Mouse (Mus musculus) lung, embryonic 15.5 days (tissue): ENCODE results near the gene Gm21974. TPM values are rescaled to one million over a fixed set of nuclear protein-coding genes. Genes with fewer than 3 reads are reported as not detected.
"Not testable (repeated sequence)": the region's sequence is repeated elsewhere in the genome, so short reads cannot be mapped to it uniquely, and the experiment has no call there.

Experiments
- ATAC-seq: fragments of 200-750 bp; cut with Nextera tagmentation; 2 replicates; pipeline ENCODE4 v1.8.0; 2017; ENCODE audit warnings: moderate number of reproducible peaks, borderline replicate concordance; ENCODE audit not compliant: low FRiP score, low TSS enrichment; ENCODE audit errors: extremely low read depth
- H3K27ac ChIP-seq: fragments of 300-500 bp; sonication (generic); 2 replicates; pipeline ENCODE4 v1.5.1; 2015; ENCODE audit warnings: moderate library complexity, mild to moderate bottlenecking, inconsistent platforms
- H3K27me3 ChIP-seq: fragments of 300-500 bp; sonication (generic); 2 replicates; pipeline ENCODE4 v1.6.1; 2015; ENCODE audit warnings: inconsistent platforms
- H3K36me3 ChIP-seq: fragments of 300-500 bp; sonication (generic); 2 replicates; pipeline ENCODE4 v1.6.1; 2015; ENCODE audit warnings: inconsistent platforms
- H3K4me1 ChIP-seq: fragments of 300-500 bp; sonication (generic); 2 replicates; pipeline ENCODE4 v1.6.1; 2015; ENCODE audit warnings: inconsistent platforms
- H3K4me2 ChIP-seq: fragments of 300-500 bp; sonication (generic); 2 replicates; pipeline ENCODE4 v1.6.1; 2015; ENCODE audit warnings: inconsistent platforms, mild to moderate bottlenecking, moderate library complexity
- H3K4me3 ChIP-seq: fragments of 300-500 bp; sonication (generic); 2 replicates; pipeline ENCODE4 v1.5.1; 2015; ENCODE audit warnings: mild to moderate bottlenecking, inconsistent platforms
- H3K9ac ChIP-seq: fragments of 300-500 bp; sonication (generic); 2 replicates; pipeline ENCODE4 v1.6.1; 2015; ENCODE audit warnings: inconsistent platforms
- H3K9me3 ChIP-seq: fragments of 300-500 bp; sonication (generic); 2 replicates; pipeline ENCODE4 v1.6.1; 2016; ENCODE audit warnings: inconsistent platforms
- WGBS: fragments of 180-500 bp; shearing (Covaris S2); methylation state at CpG from one replicate; pipeline ENCODE4 v1.1.7; 2015; 5-methylcytosine and 5-hydroxymethylcytosine counted together
- polyA plus RNA-seq: library from polyadenylated mRNA; unstranded; fragments of >200 nt; fragmentation: Nextera tagmentation; extraction: Ambion mirVana; gene quantifications from 2 replicates; pipeline ENCODE4 v1.2.1, GENCODE M21; 2015

Gene Gm21974
- polyA plus RNA-seq, result not detected in 2 replicates

DNA sequence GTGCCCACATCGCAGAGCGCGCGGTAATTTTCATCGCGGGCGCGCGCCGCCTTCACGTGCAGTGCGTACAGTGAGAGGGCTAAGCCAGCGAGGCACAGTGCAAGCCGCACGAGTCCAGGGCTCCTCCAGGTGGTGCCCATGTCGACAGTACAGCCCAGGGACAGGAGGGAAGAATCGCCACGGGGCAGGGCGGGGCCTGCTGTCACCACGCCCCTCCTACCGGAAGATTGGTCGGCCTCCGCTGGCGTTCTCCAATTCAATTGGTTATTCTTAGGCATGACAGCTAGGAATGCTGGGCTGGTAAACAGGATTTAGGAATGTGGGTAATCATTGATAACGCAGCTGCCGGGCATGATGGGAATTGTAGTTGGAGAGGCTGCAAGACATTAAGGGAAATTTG, at the start of gene Gm21974, which contains the start of gene Vkorc1:
Gene Gm21974 (minus strand): TSS at position 13 of the 400 bp plus-strand sequence.
Gene Vkorc1 (minus strand): TSS at position 176 of the 400 bp plus-strand sequence.
- no peaks in the 10 kb centered on the region for H3K9me3 ChIP-seq
- peaks cover 12% of the 10 kb centered on the region for H3K4me1 ChIP-seq
- peak within 1 kb of the TSS; percentile 69 for H3K9ac ChIP-seq
- peaks cover 10% of the 10 kb centered on the region for H3K36me3 ChIP-seq
- under 1% methylated on average over 26 of the region's 26 CpGs for WGBS
- H3K27ac ChIP-seq, result peak within 1 kb of the TSS; percentile 85
- ATAC-seq, result peak; percentile 99
- peak within 1 kb of the TSS; percentile 72 for H3K4me3 ChIP-seq
- H3K27me3 ChIP-seq, result no peaks in the 10 kb centered on the region
- H3K4me2 ChIP-seq, result peak within 1 kb of the TSS; percentile 90

GRCm38 (mm10) chr7:127944614-127945013, 49.4 kb upstream of the Gm21974 start:
- H3K4me3 ChIP-seq, result peak overlapping the region; percentile 5
- peaks cover 5% of the 10 kb centered on the region; the same call in 1 of the 2 replicates for H3K4me1 ChIP-seq
- no peak overlapping the region for H3K27ac ChIP-seq
- ATAC-seq, result peak; percentile 59; the same call in 1 of the 2 replicates
- peaks cover 33% of the 10 kb centered on the region for H3K27me3 ChIP-seq
- no peaks in the 10 kb centered on the region for H3K36me3 ChIP-seq
- H3K4me2 ChIP-seq, result peak overlapping the region; percentile 44
- H3K9me3 ChIP-seq, result no peaks in the 10 kb centered on the region
- H3K9ac ChIP-seq, result no peak overlapping the region
- WGBS, result 7% methylated on average over 23 of the region's 23 CpGs

DNA sequence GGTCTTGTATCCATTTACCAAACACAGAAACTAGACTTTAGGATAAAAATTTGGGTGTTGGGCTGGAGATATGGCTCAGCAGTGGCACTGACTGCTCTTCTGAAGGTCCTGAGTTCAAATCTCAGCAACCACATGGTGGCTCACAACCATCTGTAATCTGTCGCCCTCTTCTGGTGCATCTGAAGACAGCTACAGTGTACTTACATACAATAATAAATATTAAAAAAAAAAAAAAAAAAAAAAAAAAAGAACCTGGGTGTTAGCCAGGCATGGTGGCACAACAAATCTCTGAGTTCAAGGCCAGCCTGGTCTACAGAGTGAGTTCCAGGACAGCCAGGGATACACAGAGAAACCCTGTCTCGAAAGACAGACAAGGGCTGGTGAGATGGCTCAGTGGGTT, 46.8 kb upstream of the Gm21974 start:
- peaks cover 33% of the 10 kb centered on the region for H3K27me3 ChIP-seq
- not testable (repeated sequence) for H3K4me1 ChIP-seq, ATAC-seq, H3K9ac ChIP-seq, H3K36me3 ChIP-seq, H3K9me3 ChIP-seq, H3K4me2 ChIP-seq, H3K27ac ChIP-seq, H3K4me3 ChIP-seq
- 53% methylated on average over 2 of the region's 2 CpGs for WGBS

DNA sequence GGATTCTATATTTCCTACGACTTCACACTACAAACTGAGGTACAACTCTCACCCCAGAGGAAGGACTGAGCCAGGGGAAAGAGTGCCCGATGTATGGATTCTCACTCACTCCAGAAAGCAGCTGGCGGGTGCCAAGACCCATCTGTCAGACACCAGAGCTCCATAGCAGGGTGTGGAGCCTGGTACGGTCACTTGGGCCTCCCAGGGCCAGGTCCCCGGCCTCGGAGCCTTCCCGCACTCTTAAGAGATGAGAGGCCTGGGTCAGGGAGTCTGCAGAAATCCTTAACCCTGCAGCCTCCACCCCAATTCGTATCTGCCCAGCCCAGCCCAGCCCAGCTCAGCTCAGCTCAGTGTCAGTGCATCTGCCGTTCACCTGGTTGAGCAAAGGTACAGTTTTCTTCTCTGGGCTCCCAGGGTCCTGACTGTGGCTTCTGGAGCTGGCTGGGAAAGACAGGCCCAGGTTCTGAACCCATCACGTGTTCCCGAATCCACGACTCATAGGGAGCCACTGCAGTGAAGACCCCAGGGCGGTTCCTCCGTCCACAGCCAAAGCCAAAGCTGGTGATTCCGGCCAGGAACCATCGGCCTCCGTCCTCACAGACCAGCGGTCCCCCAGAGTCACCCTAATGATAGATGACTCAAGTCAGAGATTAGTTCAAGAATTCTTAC, 41.1 kb upstream of the Gm21974 start:
- Histone ChIP-seq H3K9me3 (no peaks in the 10 kb centered on the region), H3K4me1 (peaks cover 40% of the 10 kb centered on the region), H3K4me3 (peak overlapping the region; percentile 73), H3K36me3 (no peaks in the 10 kb centered on the region), H3K9ac (peak overlapping the region; percentile 78), H3K27ac (peak overlapping the region; percentile 71), H3K4me2 (peak overlapping the region; percentile 97), H3K27me3 (no peaks in the 10 kb centered on the region)
- WGBS, result 51% methylated on average over 18 of the region's 18 CpGs
- ATAC-seq, result no peak

DNA sequence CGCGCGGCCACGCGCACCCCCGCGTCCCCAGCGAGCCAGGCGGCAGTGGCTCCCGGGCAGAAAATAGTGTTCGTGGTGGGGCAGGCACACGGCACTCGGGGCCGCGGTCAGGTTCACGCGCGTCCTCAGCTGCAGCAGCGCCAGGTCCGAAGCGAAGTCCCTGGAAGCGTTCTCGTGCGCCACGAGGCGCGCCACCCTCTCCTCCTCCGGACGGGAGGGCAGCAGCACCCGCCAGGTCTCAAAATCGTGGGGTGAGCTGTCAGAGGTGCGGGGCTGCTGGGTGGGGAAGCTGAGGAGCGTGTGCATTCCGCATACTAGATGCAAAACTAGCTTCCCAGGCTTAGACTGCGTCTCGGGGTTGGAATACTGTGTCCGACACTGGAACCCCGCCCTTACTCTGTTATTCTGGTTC, 40.5 kb upstream of the Gm21974 start:
- ATAC-seq, result peak; percentile 14

DNA sequence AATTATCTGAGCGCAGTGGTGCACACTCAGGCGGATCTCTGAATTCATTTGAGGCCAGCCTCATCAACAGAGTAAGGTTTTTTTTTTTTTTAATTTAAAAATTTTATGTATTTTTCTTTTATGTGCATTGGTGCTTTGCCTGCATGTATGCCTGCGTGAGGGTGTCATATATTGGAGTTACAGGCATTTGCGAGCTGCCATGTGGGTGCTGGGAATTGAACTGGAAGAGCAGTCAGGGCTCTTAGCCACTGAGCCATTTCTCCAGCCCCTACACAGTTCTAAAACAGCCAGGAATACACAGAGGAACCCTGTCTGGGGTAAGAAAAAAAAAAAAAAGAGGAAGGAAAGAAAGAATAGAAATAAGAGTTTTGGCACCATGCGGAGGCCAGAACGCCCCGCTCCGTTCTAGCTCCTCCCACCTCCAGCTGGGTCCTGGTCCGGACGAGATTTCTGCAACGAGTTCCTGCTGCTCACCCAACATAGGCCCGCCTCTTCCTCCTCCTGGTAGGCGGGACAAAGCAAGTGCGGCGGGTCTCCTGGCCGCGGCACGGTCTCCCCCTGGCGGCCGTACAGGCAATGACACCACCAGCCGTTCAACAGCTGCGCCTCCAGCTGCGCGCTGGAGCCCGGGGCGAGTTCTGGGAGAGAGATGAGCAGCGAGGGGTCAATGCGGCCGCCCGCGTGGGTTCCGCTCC, 39.9 kb upstream of the Gm21974 start:
- H3K27me3 ChIP-seq, result peaks cover 4% of the 10 kb centered on the region
- peak overlapping the region; percentile 72 for H3K27ac ChIP-seq
- H3K9me3 ChIP-seq, result no peaks in the 10 kb centered on the region
- H3K4me1 ChIP-seq, result peaks cover 51% of the 10 kb centered on the region
- peak overlapping the region; percentile 73 for H3K4me3 ChIP-seq
- H3K4me2 ChIP-seq, result peak overlapping the region; percentile 97
- 6% methylated on average over 32 of the region's 32 CpGs for WGBS
- ATAC-seq, result peak; percentile 93
- peak overlapping the region; percentile 78 for H3K9ac ChIP-seq
- no peaks in the 10 kb centered on the region for H3K36me3 ChIP-seq

More for the DNA sequence above, 40.5 kb upstream of the Gm21974 start:
- Histone ChIP-seq H3K4me3 (peak overlapping the region; percentile 73), H3K4me2 (peak overlapping the region; percentile 97), H3K36me3 (no peaks in the 10 kb centered on the region), H3K4me1 (peaks cover 45% of the 10 kb centered on the region), H3K9me3 (no peaks in the 10 kb centered on the region), H3K27me3 (no peaks in the 10 kb centered on the region), H3K27ac (peak overlapping the region; percentile 71), H3K9ac (peak overlapping the region; percentile 78)
- under 1% methylated on average over 38 of the region's 38 CpGs for WGBS

GRCm38 (mm10) chr7:127934075-127934474, 38.8 kb upstream of the Gm21974 start:
- Histone ChIP-seq H3K27ac (0 out of 2 replicates have a peak overlapping the region, but pooled peaks have one; percentile 96), H3K4me1 (peaks cover 53% of the 10 kb centered on the region), H3K36me3 (no peaks in the 10 kb centered on the region), H3K4me2 (no peak overlapping the region), H3K9me3 (no peaks in the 10 kb centered on the region), H3K4me3 (no peak overlapping the region), H3K9ac (no peak overlapping the region), H3K27me3 (peaks cover 13% of the 10 kb centered on the region)
- no peak for ATAC-seq
- 80% methylated on average over 5 of the region's 5 CpGs for WGBS

DNA sequence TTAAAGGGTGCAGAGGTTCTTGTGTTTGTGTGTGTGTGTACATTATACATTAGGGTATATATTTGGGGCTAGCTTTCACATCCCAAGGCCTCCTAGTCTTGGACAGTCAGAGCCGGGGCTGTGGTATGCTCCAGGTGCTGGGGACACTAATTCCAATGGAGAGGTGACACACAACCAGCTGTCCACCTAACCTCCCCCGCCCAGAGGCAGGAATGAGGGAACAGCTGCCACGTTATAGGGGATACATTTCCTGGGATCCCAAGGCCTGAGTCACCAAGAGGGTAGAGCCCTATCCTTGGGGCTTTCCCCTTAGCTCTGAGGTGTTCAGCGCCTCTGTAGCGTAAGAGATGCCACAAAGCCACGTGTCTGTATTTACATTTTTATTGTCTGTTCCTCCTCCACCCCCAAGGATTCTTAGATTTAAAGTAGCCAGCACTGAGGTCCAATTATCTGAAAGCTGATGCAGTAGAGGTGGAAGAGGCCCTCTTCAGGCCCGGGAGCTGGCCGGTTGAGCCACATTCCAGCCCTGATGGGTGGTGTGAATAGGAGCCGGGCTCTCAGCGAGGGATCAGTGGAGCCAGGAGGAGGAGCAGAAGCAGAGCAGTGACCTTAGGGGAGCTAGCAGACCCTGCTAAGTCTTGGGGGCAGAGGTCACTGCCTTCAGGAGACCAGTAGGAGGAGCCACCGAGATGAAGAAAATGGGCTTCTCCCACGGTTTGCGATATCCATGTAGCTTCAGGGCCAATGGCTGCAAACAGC, 37.2 kb upstream of the Gm21974 start:
- 0 out of 2 replicates have a peak overlapping the region, but pooled peaks have one; percentile 5 for H3K4me3 ChIP-seq
- peak overlapping the region; percentile 31 for H3K4me2 ChIP-seq
- ATAC-seq, result no peak
- H3K9me3 ChIP-seq, result no peaks in the 10 kb centered on the region
- peaks cover 54% of the 10 kb centered on the region for H3K4me1 ChIP-seq
- H3K27me3 ChIP-seq, result peaks cover 20% of the 10 kb centered on the region
- 23% methylated on average over 13 of the region's 13 CpGs for WGBS
- no peaks in the 10 kb centered on the region for H3K36me3 ChIP-seq
- no peak overlapping the region; the same call in 1 of the 2 replicates for H3K9ac ChIP-seq
- peak overlapping the region; percentile 96 for H3K27ac ChIP-seq

- Histone ChIP-seq H3K9me3 (no peaks in the 10 kb centered on the region), H3K4me2 (peak overlapping the region; percentile 31), H3K4me3 (0 out of 2 replicates have a peak overlapping the region, but pooled peaks have one; percentile 5), H3K27me3 (peaks cover 20% of the 10 kb centered on the region), H3K9ac (peak overlapping the region; percentile 14; the same call in 1 of the 2 replicates), H3K27ac (peak overlapping the region; percentile 96), H3K4me1 (peaks cover 62% of the 10 kb centered on the region), H3K36me3 (peaks cover 5% of the 10 kb centered on the region; the same call in 1 of the 2 replicates)
- WGBS, result 21% methylated on average over 13 of the region's 13 CpGs
- ATAC-seq, result 0 out of 2 replicates have a peak, but pooled peaks have one; percentile 19
Observed at GRCm38 (mm10) chr7:127931351-127932135, 36.3 kb upstream of the Gm21974 start.

DNA sequence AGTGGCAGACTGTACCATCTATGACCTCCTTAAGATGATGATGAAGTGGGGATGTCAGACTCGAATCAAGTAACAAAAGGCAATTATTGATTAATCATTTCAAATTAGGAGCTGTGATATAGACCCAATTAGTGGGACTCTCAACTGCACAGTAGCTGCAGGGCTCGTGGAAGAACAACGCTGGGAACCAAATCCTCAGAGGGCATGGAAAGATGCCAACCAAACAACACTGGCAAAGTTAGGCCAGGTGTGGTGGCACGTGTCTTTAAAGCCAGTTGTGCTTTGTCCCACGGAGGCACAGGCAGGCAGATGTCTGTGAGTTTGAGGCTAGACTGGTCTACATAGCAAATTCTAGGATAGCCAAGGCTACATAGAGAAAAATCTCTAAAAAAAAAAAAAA, 35.4 kb upstream of the Gm21974 start:
- H3K9ac ChIP-seq, result no peak overlapping the region
- no peaks in the 10 kb centered on the region for H3K9me3 ChIP-seq
- 51% methylated on average over 5 of the region's 5 CpGs for WGBS
- H3K4me3 ChIP-seq, result no peak overlapping the region
- H3K27me3 ChIP-seq, result peaks cover 20% of the 10 kb centered on the region
- H3K36me3 ChIP-seq, result peaks cover 10% of the 10 kb centered on the region; the same call in 1 of the 2 replicates
- H3K4me2 ChIP-seq, result peak overlapping the region; percentile 50
- peak overlapping the region; percentile 96 for H3K27ac ChIP-seq
- H3K4me1 ChIP-seq, result peaks cover 64% of the 10 kb centered on the region
- ATAC-seq, result no peak

DNA sequence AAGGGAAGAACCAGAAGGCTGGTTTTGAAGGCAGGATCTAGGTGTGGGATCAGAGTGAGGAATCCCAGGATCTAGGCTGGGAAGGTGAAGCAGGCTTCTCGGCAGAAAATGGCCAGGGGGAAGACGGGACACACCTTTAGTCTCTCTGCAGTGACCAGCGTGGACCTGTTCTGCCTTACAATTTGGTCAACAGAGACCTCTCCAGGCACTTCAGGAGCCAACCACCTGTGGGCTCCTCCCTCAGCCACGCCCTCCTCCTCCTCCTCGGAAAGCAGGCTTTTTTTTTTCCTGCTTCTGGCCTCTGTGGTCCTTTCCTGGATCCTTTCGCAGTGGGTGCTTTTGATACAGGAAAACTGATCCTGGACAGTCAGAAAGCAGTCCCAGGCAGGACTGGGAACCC, 34.7 kb upstream of the Gm21974 start, which contains the start of gene Prss8:
Gene Prss8 (minus strand): TSS at position 182 of the 400 bp plus-strand sequence.
- no peak for ATAC-seq
- WGBS, result 12% methylated on average over 6 of the region's 6 CpGs
- Histone ChIP-seq H3K27ac (peak within 1 kb of the TSS; percentile 96), H3K4me2 (peak within 1 kb of the TSS; percentile 50), H3K27me3 (peaks cover 20% of the 10 kb centered on the region), H3K9me3 (no peaks in the 10 kb centered on the region), H3K36me3 (peaks cover 17% of the 10 kb centered on the region; the same call in 1 of the 2 replicates), H3K4me3 (peak within 1 kb of the TSS; percentile 49), H3K4me1 (peaks cover 65% of the 10 kb centered on the region), H3K9ac (peak within 1 kb of the TSS; percentile 59)
